Mouse (Mus musculus) MEL (cell line): ENCODE measurements at regions not wholly inside any gene's neighbourhood (a gene's known extent, or its start where the extent isn't known, plus 50 kb on each side); places are given as distances from the start of the nearest gene placed in this dataset.

Experiments used
- CTCF ChIP-seq, 3 experiments: IDR thresholded peaks in 2 of 3; conservative IDR thresholded peaks in 1 of 3; 2 replicates each; pipeline ENCODE4 v1.5.1; 2011 to 2012; ENCODE audit warnings: low read length in 3 of 3, low read depth in 2 of 3, mild to moderate bottlenecking in 2 of 3, improper control_type of control experiment in 1 of 3, inconsistent platforms in 1 of 3, mixed read lengths in 1 of 3, moderate library complexity in 1 of 3; ENCODE audit not compliant: control insufficient read depth in 1 of 3, insufficient read depth in 1 of 3, poor library complexity in 1 of 3, severe bottlenecking in 1 of 3
- ETS1 ChIP-seq: IDR thresholded peaks from 2 replicates; pipeline ENCODE4 v1.6.1; 2012; ENCODE audit warnings: low read depth, mild to moderate bottlenecking, inconsistent platforms, low read length, improper control_type of control experiment, moderate library complexity
- HCFC1 ChIP-seq: IDR thresholded peaks from 2 replicates; pipeline ENCODE4 v1.6.1; 2012; ENCODE audit warnings: low read depth, mild to moderate bottlenecking, inconsistent platforms, low read length, improper control_type of control experiment, moderate library complexity
- JUND ChIP-seq: IDR thresholded peaks from 2 replicates; pipeline ENCODE4 v1.6.1; 2011; ENCODE audit warnings: low read depth, mild to moderate bottlenecking, improper control_type of control experiment, low read length
- MAFK ChIP-seq: IDR thresholded peaks from 2 replicates; pipeline ENCODE4 v1.6.1; 2011; ENCODE audit warnings: low read depth, mild to moderate bottlenecking, low read length, improper control_type of control experiment, borderline replicate concordance
- MXI1 ChIP-seq: IDR thresholded peaks from 2 replicates; pipeline ENCODE4 v1.6.1; 2011; ENCODE audit warnings: mild to moderate bottlenecking, low read depth, low read length, improper control_type of control experiment
- POLR2A ChIP-seq, 2 experiments: IDR thresholded peaks; 2 replicates each; pipeline ENCODE4 v1.6.1; 2011 to 2012; ENCODE audit warnings: low read length in 2 of 2, mild to moderate bottlenecking in 2 of 2, control low read depth in 1 of 2, improper control_type of control experiment in 1 of 2, low read depth in 1 of 2, moderate library complexity in 1 of 2; ENCODE audit not compliant: control insufficient read depth in 1 of 2, insufficient read depth in 1 of 2, poor library complexity in 1 of 2
- RAD21 ChIP-seq: IDR thresholded peaks from 2 replicates; pipeline ENCODE4 v1.6.1; 2011; ENCODE audit warnings: mild to moderate bottlenecking, low read depth, low read length, improper control_type of control experiment
- SIN3A ChIP-seq: IDR thresholded peaks from 2 replicates; pipeline ENCODE4 v1.6.1; 2012; ENCODE audit warnings: low read length, improper control_type of control experiment, inconsistent platforms
- TCF12 ChIP-seq: IDR thresholded peaks from 2 replicates; pipeline ENCODE4 v1.6.1; 2014; ENCODE audit warnings: low read depth, mild to moderate bottlenecking, inconsistent platforms, low read length, improper control_type of control experiment, moderate library complexity
- ZMIZ1 ChIP-seq: IDR thresholded peaks from 2 replicates; pipeline ENCODE4 v1.6.1; 2012; ENCODE audit warnings: low read depth, mild to moderate bottlenecking, inconsistent platforms, low read length, improper control_type of control experiment, moderate library complexity

GRCm38 (mm10) chr15:67462863-67463262 lies 962.2 kb upstream of the Lrrc6 start:
- no peak for TF ChIP-seq JUND
- TF ChIP-seq CTCF (IDR thresholded peaks at IDR 0.05 in 2 of 3, conservative IDR thresholded peaks at IDR 0.05 in 1 of 3; ENCODE audit: control insufficient read depth in 1 of 3, insufficient read depth in 1 of 3, low read depth in 2 of 3, low read length in 3 of 3, poor library complexity in 1 of 3, severe bottlenecking in 1 of 3): no peak
- no peak for TF ChIP-seq POLR2A (IDR thresholded peaks at IDR 0.05; ENCODE audit: control insufficient read depth in 1 of 2, insufficient read depth in 1 of 2, low read depth in 1 of 2, low read length in 2 of 2, poor library complexity in 1 of 2)
- peak; percentile 50; the same call in 1 of the 2 replicates for TF ChIP-seq TCF12
- TF ChIP-seq ETS1: peak; percentile 62; the same call in 1 of the 2 replicates
- TF ChIP-seq ZMIZ1: no peak
- no peak for TF ChIP-seq SIN3A
- no peak for TF ChIP-seq RAD21
- no peak for TF ChIP-seq HCFC1
- 0 out of 2 replicates have a peak, but pooled peaks have one; percentile 9 for TF ChIP-seq MAFK
- TF ChIP-seq MXI1: no peak
